Mouse (Mus musculus) stomach, postnatal 0 days (tissue): ENCODE data around the gene Adgra3. TPM values are rescaled to one million over a fixed set of nuclear protein-coding genes. Genes with fewer than 3 reads are reported as not detected.
A peak's percentile ranks its signal among the peaks of the same experiment; 100 is the strongest.

ENCODE experiments used
- ATAC-seq: fragments of 200-750 bp; cut with Nextera tagmentation; 2 replicates; pipeline ENCODE4 v1.8.0; 2017; ENCODE audit not compliant: low FRiP score, low TSS enrichment
- DNase-seq: peaks from one replicate; pipeline ENCODE4 v3.0.0-alpha.2; 2016; ENCODE audit warnings: low spot score
- H3K27ac ChIP-seq: fragments of 300-500 bp; sonication (generic); replicated peaks from 2 replicates; pipeline ENCODE4 v1.5.1; 2014; ENCODE audit warnings: mild to moderate bottlenecking, control low read depth
- H3K27me3 ChIP-seq: fragments of 300-500 bp; sonication (generic); 2 replicates; pipeline ENCODE4 v1.6.1; 2014; ENCODE audit warnings: low read length; ENCODE audit not compliant: control insufficient read depth, insufficient read depth
- H3K36me3 ChIP-seq: fragments of 300-500 bp; sonication (generic); 2 replicates; pipeline ENCODE4 v1.6.1; 2014; ENCODE audit warnings: low read length, mixed read lengths; ENCODE audit not compliant: control insufficient read depth, insufficient read depth
- H3K4me1 ChIP-seq: fragments of 300-500 bp; sonication (generic); replicated peaks from 2 replicates; pipeline ENCODE4 v1.6.1; 2014; ENCODE audit warnings: antibody characterized with exemption; ENCODE audit not compliant: control insufficient read depth, insufficient read depth
- H3K4me2 ChIP-seq: fragments of 300-500 bp; sonication (generic); replicated peaks from 2 replicates; pipeline ENCODE4 v1.6.1; 2014; ENCODE audit warnings: low read depth, mild to moderate bottlenecking, control low read depth, moderate library complexity
- H3K4me3 ChIP-seq: fragments of 300-500 bp; sonication (generic); 2 replicates; pipeline ENCODE4 v1.5.1; 2014; ENCODE audit warnings: low read depth, low read length, control low read depth
- H3K9ac ChIP-seq: fragments of 300-500 bp; sonication (generic); 2 replicates; pipeline ENCODE4 v1.6.1; 2014; ENCODE audit warnings: mild to moderate bottlenecking, low read length, control low read depth, mixed read lengths
- H3K9me3 ChIP-seq: fragments of 300-500 bp; sonication (generic); 2 replicates; pipeline ENCODE4 v1.6.1; 2016; ENCODE audit warnings: low read length; ENCODE audit not compliant: control insufficient read depth
- CTCF ChIP-seq: IDR thresholded peaks from 2 replicates; pipeline ENCODE4 v1.5.1; 2016; ENCODE audit warnings: antibody characterized with exemption, low read depth, mild to moderate bottlenecking, moderate library complexity
- EP300 ChIP-seq: optimal IDR thresholded peaks from 2 replicates; pipeline ENCODE3; 2016; ENCODE audit warnings: antibody characterized with exemption
- WGBS: fragments of 180-500 bp; shearing (Covaris S2); extraction: QIAGEN DNeasy Blood & Tissue Kit; methylation state at CpG from one replicate; pipeline ENCODE4 v1.1.7; 2014; 5-methylcytosine and 5-hydroxymethylcytosine counted together
- polyA plus RNA-seq: library from polyadenylated mRNA; unstranded; fragments of >200 nt; fragmentation: Nextera tagmentation; extraction: Ambion mirVana; gene quantifications from 2 replicates; pipeline ENCODE4 v1.2.1, GENCODE M21; 2015

Adgra3 gene
- polyA plus RNA-seq, 1 experiment from 2014 or later: 7.1 TPM

DNA sequence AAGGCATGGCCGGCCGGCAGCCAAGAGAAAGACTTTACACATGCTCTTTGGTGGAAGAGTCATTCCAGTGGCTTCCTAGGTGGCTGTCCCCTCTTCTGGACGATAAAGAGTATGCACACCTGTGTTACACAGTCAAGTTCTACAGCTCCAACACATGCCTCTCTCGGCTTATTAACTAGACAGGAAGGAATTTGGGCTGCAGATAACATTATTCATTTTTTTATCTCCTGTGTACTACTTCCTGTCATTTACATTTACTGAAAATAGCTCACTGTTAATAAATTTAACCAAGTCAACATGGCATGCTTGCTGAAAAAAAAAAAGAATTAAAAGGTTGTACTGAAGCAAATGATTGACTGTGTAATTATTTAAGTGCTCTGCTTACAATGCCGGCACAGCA is 78.1 kb downstream of the Adgra3 start:
- no peaks in the 10 kb centered on the region for H3K4me1 ChIP-seq
- H3K27me3 ChIP-seq: no peaks in the 10 kb centered on the region
- no peak for TF ChIP-seq CTCF
- no peak for TF ChIP-seq EP300
- no peak overlapping the region for H3K27ac ChIP-seq
- no peak overlapping the region for H3K9ac ChIP-seq
- ATAC-seq: no peak
- no peak overlapping the region for H3K4me2 ChIP-seq
- no peak for DNase-seq
- no peaks in the 10 kb centered on the region for H3K9me3 ChIP-seq
- no peaks in the 10 kb centered on the region for H3K36me3 ChIP-seq
- H3K4me3 ChIP-seq: no peak overlapping the region
- 39% methylated on average over 5 of the region's 5 CpGs for WGBS

GRCm38 (mm10) chr5:49979246-49979645 is 79.6 kb downstream of the Adgra3 start:
- Histone ChIP-seq H3K4me2 (no peak overlapping the region), H3K4me3 (no peak overlapping the region), H3K9ac (no peak overlapping the region), H3K36me3 (no peaks in the 10 kb centered on the region; the same call in 1 of the 2 replicates), H3K27ac (no peak overlapping the region), H3K9me3 (no peaks in the 10 kb centered on the region), H3K27me3 (no peaks in the 10 kb centered on the region), H3K4me1 (no peaks in the 10 kb centered on the region)
- no peak for DNase-seq
- no peak for ATAC-seq
- no peak for TF ChIP-seq EP300
- no peak for TF ChIP-seq CTCF
- WGBS: 85% methylated on average over 14 of the region's 14 CpGs

GRCm38 (mm10) chr5:49975971-49976370 is 82.8 kb downstream of the Adgra3 start:
- ATAC-seq (no peak), DNase-seq (peak; percentile 67)
- Histone ChIP-seq H3K9ac (no peak overlapping the region), H3K36me3 (no peaks in the 10 kb centered on the region; the same call in 1 of the 2 replicates), H3K4me3 (no peak overlapping the region), H3K9me3 (no peaks in the 10 kb centered on the region), H3K4me1 (no peaks in the 10 kb centered on the region), H3K27ac (no peak overlapping the region), H3K27me3 (no peaks in the 10 kb centered on the region), H3K4me2 (no peak overlapping the region)
- WGBS: 53% methylated on average over 2 of the region's 2 CpGs
- peak; percentile 88 for TF ChIP-seq CTCF
- TF ChIP-seq EP300: no peak

DNA sequence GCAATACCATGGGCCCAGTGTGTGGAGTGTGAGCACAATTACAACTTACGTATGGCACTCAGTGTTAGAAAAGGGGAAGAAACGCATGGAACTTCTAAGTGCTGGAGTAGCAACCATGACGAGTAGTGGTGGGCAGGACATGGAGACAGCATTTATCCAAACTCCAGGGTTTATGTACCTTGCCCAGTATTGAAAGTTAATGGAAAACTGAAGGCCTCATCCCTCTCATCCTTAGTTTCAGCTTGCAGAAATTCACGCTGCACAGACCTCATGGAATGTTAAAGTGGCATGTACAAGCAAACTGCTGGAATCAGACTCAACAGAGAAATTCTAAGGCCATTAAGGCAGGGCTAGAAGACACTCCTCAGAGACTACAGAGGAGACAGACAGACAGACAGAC is 84.6 kb downstream of the Adgra3 start:
- Histone ChIP-seq H3K4me3 (no peak overlapping the region), H3K27ac (no peak overlapping the region), H3K27me3 (no peaks in the 10 kb centered on the region), H3K36me3 (no peaks in the 10 kb centered on the region; the same call in 1 of the 2 replicates), H3K9me3 (no peaks in the 10 kb centered on the region), H3K9ac (no peak overlapping the region), H3K4me1 (no peaks in the 10 kb centered on the region), H3K4me2 (no peak overlapping the region)
- WGBS: 92% methylated on average over 4 of the region's 4 CpGs
- DNase-seq (no peak), ATAC-seq (no peak)
- TF ChIP-seq EP300: no peak

- Histone ChIP-seq H3K27me3 (no peaks in the 10 kb centered on the region), H3K9ac (no peak overlapping the region), H3K4me3 (no peak overlapping the region), H3K9me3 (no peaks in the 10 kb centered on the region), H3K4me2 (no peak overlapping the region), H3K4me1 (no peaks in the 10 kb centered on the region), H3K27ac (no peak overlapping the region), H3K36me3 (no peaks in the 10 kb centered on the region; the same call in 1 of the 2 replicates)
- WGBS: 82% methylated on average over 8 of the region's 8 CpGs
- no peak for DNase-seq
- TF ChIP-seq CTCF (no peak), EP300 (no peak)
- no peak for ATAC-seq
These were observed 89.1 kb downstream of the Adgra3 start for GRCm38 (mm10) chr5:49969660-49970059.

DNA sequence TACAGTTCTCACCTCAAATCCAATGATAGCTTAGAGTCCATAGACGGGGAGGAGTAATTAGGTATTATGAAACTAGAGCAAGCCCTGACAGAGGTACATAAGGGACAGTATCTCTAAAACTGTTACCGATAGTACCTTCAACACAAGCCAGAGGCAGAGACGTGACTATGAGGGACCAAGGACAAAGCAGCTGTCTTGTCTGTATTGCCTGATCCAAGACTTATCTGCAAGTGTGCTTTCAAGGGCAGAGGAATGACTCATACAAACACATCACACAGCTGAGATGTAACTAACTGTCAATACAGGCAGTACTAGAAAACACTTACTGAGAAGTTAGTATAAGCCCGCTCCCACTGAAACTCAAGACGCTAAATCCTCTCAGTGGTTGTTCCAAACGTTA is 91.1 kb downstream of the Adgra3 start:
- no peak overlapping the region for H3K27ac ChIP-seq
- no peaks in the 10 kb centered on the region for H3K9me3 ChIP-seq
- DNase-seq: no peak
- WGBS: 70% methylated on average over 6 of the region's 6 CpGs
- H3K27me3 ChIP-seq: no peaks in the 10 kb centered on the region
- H3K4me1 ChIP-seq: no peaks in the 10 kb centered on the region
- no peak for ATAC-seq
- H3K4me2 ChIP-seq: no peak overlapping the region
- TF ChIP-seq CTCF (no peak), EP300 (no peak)
- no peak overlapping the region for H3K4me3 ChIP-seq
- H3K9ac ChIP-seq: no peak overlapping the region
- H3K36me3 ChIP-seq: no peaks in the 10 kb centered on the region; the same call in 1 of the 2 replicates
